Mouse (Mus musculus) C3H10T1/2 (cell line): ENCODE measurements around the gene Art2b. TPM values are rescaled to one million over a fixed set of nuclear protein-coding genes. Genes with fewer than 3 reads are reported as not detected.

Experiments
- polyA plus RNA-seq, 2 experiments: library from polyadenylated mRNA; unstranded; fragments of >200 nt; fragmentation: generic; extraction: Trizol; gene quantifications; one replicate each; pipeline ENCODE4 v1.2.1; 2012; ENCODE audit warnings: missing spikeins in 2 of 2

Art2b gene
- not detected for polyA plus RNA-seq

GRCm38 (mm10) chr7:101585408-101585807 lies at the start of gene Art2b:
Gene Art2b, minus strand, starts transcription at chr7:101585600.

Other genes with a start within 250 kb of the Art2b start
- gene Arap1, start 237.5 kb downstream of the Art2b start, polyA plus RNA-seq, result 10 to 100 TPM; 14.2 to 84.1 TPM
- not detected for gene Gm45837, start 174.7 kb downstream of the Art2b start, polyA plus RNA-seq
- gene Pde2a, start 163.9 kb downstream of the Art2b start, polyA plus RNA-seq, result under 1 TPM; 0.06 to 0.08 TPM
- gene Clpb, start 78.0 kb upstream of the Art2b start, polyA plus RNA-seq, result 10 to 100 TPM; 46.1 to 72.1 TPM
- not detected for gene Phox2a, start 232.7 kb upstream of the Art2b start, polyA plus RNA-seq